21 mouse cellular contexts compared by ENCODE assay signal in genomic region chr11:59327625-59328024, GRCm38 (mm10). TPM values are rescaled to one million over a fixed set of nuclear protein-coding genes. Genes with fewer than 3 reads are reported as not detected.
"Had no signal": no experiment of that assay in that cellular context is flagged by ENCODE, and none has a peak within 500 bp of the region (broad histone marks: within the 10 kb centered on the region; RNA-seq: fewer than 3 reads in every experiment).

No protein-coding gene starts in this region.

- H3K9me3 ChIP-seq: limb, embryonic 15.5 days; liver, embryonic 12.5 days; neural tube, embryonic 15.5 days had no signal

- H3K9ac ChIP-seq: limb, embryonic 15.5 days; liver, embryonic 12.5 days; lung, embryonic 14.5 days; neural tube, embryonic 15.5 days had no signal

- H3K36me3 ChIP-seq: liver, embryonic 12.5 days; neural tube, embryonic 15.5 days had no signal

- H3K4me2 ChIP-seq: limb, embryonic 15.5 days; liver, embryonic 12.5 days; lung, embryonic 14.5 days; neural tube, embryonic 15.5 days had no signal

- H3K4me1 ChIP-seq: liver, embryonic 12.5 days had no signal

- H3K27ac ChIP-seq: limb, embryonic 15.5 days; liver, embryonic 12.5 days; neural tube, embryonic 15.5 days had no signal

- H3K4me3 ChIP-seq: limb, embryonic 15.5 days; liver, embryonic 12.5 days; myocyte; neural tube, embryonic 15.5 days had no signal

- H3K27me3 ChIP-seq: neural tube, embryonic 15.5 days had no signal

- DNase-seq: lung, embryonic 14.5 days; midbrain, embryonic 14.5 days; right cerebral cortex, adult 18-20 months; right cerebral cortex, postnatal 25 days; thymus, postnatal 36 days had no signal

- ATAC-seq: liver, embryonic 12.5 days had no signal

RNA-seq across cellular contexts. Expression of gene Wnt9a, which starts 20.9 kb away (rescaled TPM):
- total RNA-seq: megakaryocyte-erythroid progenitor cell, adult 5-6 weeks had no signal

RNA-seq across cellular contexts. Expression of gene Wnt3a, which starts 37.1 kb away (rescaled TPM):
- total RNA-seq: layer of hippocampus, postnatal 14 days; left cerebral cortex, postnatal 14 days; megakaryocyte-erythroid progenitor cell, adult 5-6 weeks had no signal
- polyA plus RNA-seq: kidney, embryonic 16.5 days; liver, embryonic 12.5 days; liver, embryonic 16.5 days; lung, embryonic 14.5 days; myocyte; small intestine, adult 2 months had no signal

RNA-seq across cellular contexts. Expression of gene Prss38, which starts 47.8 kb away (rescaled TPM):
- total RNA-seq: layer of hippocampus, adult 8-10 months; left cerebral cortex, adult 18-20 months; left cerebral cortex, postnatal 14 days; megakaryocyte-erythroid progenitor cell, adult 5-6 weeks had no signal
- polyA plus RNA-seq: kidney, embryonic 16.5 days; limb, embryonic 11.5 days; liver, embryonic 12.5 days; liver, embryonic 16.5 days; lung, embryonic 14.5 days; myocyte; neural tube, embryonic 11.5 days; neural tube, embryonic 15.5 days; small intestine, adult 2 months; stomach, embryonic 16.5 days; thymus, postnatal 0 days had no signal
